Mouse (Mus musculus): Measurements from ENCODE around the gene Cradd.

The Cradd gene

GRCm38 (mm10) chr10:95332596-95332995 lies 8.7 kb upstream of the Cradd start:
- no peak for DNase-seq

- no peak for DNase-seq
These were observed 6.7 kb upstream of the Cradd start for GRCm38 (mm10) chr10:95330375-95331363.

GRCm38 (mm10) chr10:95329884-95330283 lies 6.0 kb upstream of the Cradd start:
- no peak for DNase-seq

GRCm38 (mm10) chr10:95324278-95324631 lies 322 bp upstream of the Cradd start:
- no peak for DNase-seq

- no peak for DNase-seq
These were observed 1.6 kb downstream of the Cradd start for GRCm38 (mm10) chr10:95322076-95323070.

- no peak for DNase-seq
These were observed 4.9 kb downstream of the Cradd start for GRCm38 (mm10) chr10:95319001-95319400.

GRCm38 (mm10) chr10:95318392-95318708 lies 5.6 kb downstream of the Cradd start:
- no peak for DNase-seq

GRCm38 (mm10) chr10:95317581-95318391 lies 6.1 kb downstream of the Cradd start:
- DNase-seq = no peak

GRCm38 (mm10) chr10:95317091-95317490 lies 6.8 kb downstream of the Cradd start:
- no peak for DNase-seq

GRCm38 (mm10) chr10:95316675-95317074 lies 7.3 kb downstream of the Cradd start:
- no peak for DNase-seq

- DNase-seq = no peak
These were observed 8.0 kb downstream of the Cradd start for GRCm38 (mm10) chr10:95315801-95316474.

GRCm38 (mm10) chr10:95315321-95315720 lies 8.6 kb downstream of the Cradd start:
- DNase-seq = no peak

- peak; percentile 30 for DNase-seq
These were observed 9.9 kb downstream of the Cradd start for GRCm38 (mm10) chr10:95314019-95314418.

GRCm38 (mm10) chr10:95313524-95313923 lies 10.4 kb downstream of the Cradd start:
- peak; percentile 40 for DNase-seq

GRCm38 (mm10) chr10:95310688-95311441 lies 13.1 kb downstream of the Cradd start:
- DNase-seq = no peak

- no peak for DNase-seq
These were observed 14.3 kb downstream of the Cradd start for GRCm38 (mm10) chr10:95309412-95310322.

- DNase-seq = no peak
These were observed 14.9 kb downstream of the Cradd start for GRCm38 (mm10) chr10:95308991-95309390.

GRCm38 (mm10) chr10:95307916-95308315 lies 16.0 kb downstream of the Cradd start:
- DNase-seq = no peak

- no peak for DNase-seq
These were observed 16.9 kb downstream of the Cradd start for GRCm38 (mm10) chr10:95306824-95307552.

Data from thymus, postnatal 14 days (tissue).